Mouse (Mus musculus) ES-Bruce4 (cell line): ENCODE measurements at regions not wholly inside any gene's neighbourhood (a gene's known extent, or its start where the extent isn't known, plus 50 kb on each side); places are given as distances from the start of the nearest gene placed in this dataset.
"Not testable (repeated sequence)": the region's sequence is repeated elsewhere in the genome, so short reads cannot be mapped to it uniquely, and the experiment has no call there.

Source experiments
- H3K27ac ChIP-seq: 2 replicates; pipeline ENCODE4 v1.5.1; 2012; ENCODE audit warnings: low read length, inconsistent platforms; ENCODE audit not compliant: insufficient read depth
- H3K27me3 ChIP-seq: 2 replicates; pipeline ENCODE4 v1.6.1; 2012; ENCODE audit warnings: mild to moderate bottlenecking, low read length, inconsistent platforms; ENCODE audit not compliant: control insufficient read depth, poor library complexity, insufficient read depth, severe bottlenecking
- H3K36me3 ChIP-seq: 2 replicates; pipeline ENCODE4 v1.6.1; 2012; ENCODE audit warnings: inconsistent platforms, mild to moderate bottlenecking, low read length, moderate library complexity; ENCODE audit not compliant: control insufficient read depth, poor library complexity, insufficient read depth, severe bottlenecking
- H3K4me1 ChIP-seq: one replicate; pipeline ENCODE4 v1.8.1; 2011; ENCODE audit warnings: low read length; ENCODE audit not compliant: control insufficient read depth, insufficient read depth
- H3K4me3 ChIP-seq: 2 replicates; pipeline ENCODE4 v1.5.1; 2011; ENCODE audit warnings: low read depth, mild to moderate bottlenecking, low read length
- H3K9ac ChIP-seq: 2 replicates; pipeline ENCODE4 v1.6.1; 2012; ENCODE audit warnings: low read depth, mild to moderate bottlenecking, inconsistent platforms; ENCODE audit not compliant: poor library complexity, severe bottlenecking
- H3K9me3 ChIP-seq: replicated peaks from 2 replicates; pipeline ENCODE4 v1.6.1; 2012; ENCODE audit warnings: mild to moderate bottlenecking, low read length, inconsistent platforms; ENCODE audit not compliant: control insufficient read depth, poor library complexity, insufficient read depth, severe bottlenecking
- CTCF ChIP-seq: IDR thresholded peaks from one replicate; pipeline ENCODE4 v1.8.1; 2011; ENCODE audit warnings: low read depth, low read length
- EP300 ChIP-seq: IDR thresholded peaks from 2 replicates; pipeline ENCODE4 v1.6.1; 2011; ENCODE audit warnings: low read depth, low read length; ENCODE audit not compliant: insufficient read depth
- POLR2A ChIP-seq: IDR thresholded peaks from one replicate; pipeline ENCODE4 v1.8.1; 2011; ENCODE audit warnings: low read length; ENCODE audit not compliant: insufficient read depth

GRCm38 (mm10) chr17:50346451-50347192 is 53.2 kb upstream of the Dazl start:
- no peaks in the 10 kb centered on the region for H3K9me3 ChIP-seq
- no peak overlapping the region for H3K4me3 ChIP-seq
- no peak for TF ChIP-seq POLR2A
- no peak for TF ChIP-seq CTCF
- TF ChIP-seq EP300: no peak
- no peaks in the 10 kb centered on the region for H3K27me3 ChIP-seq
- no peaks in the 10 kb centered on the region for H3K4me1 ChIP-seq
- H3K27ac ChIP-seq: no peak overlapping the region
- H3K36me3 ChIP-seq: no peaks in the 10 kb centered on the region
- H3K9ac ChIP-seq: no peak overlapping the region

- not testable (repeated sequence) for H3K4me1 ChIP-seq, H3K27me3 ChIP-seq, H3K4me3 ChIP-seq, H3K9ac ChIP-seq, H3K9me3 ChIP-seq, H3K36me3 ChIP-seq, H3K27ac ChIP-seq
Observed at GRCm38 (mm10) chr17:50353818-50354217, 60.4 kb upstream of the Dazl start.

- H3K4me1 ChIP-seq: no peaks in the 10 kb centered on the region
- H3K9me3 ChIP-seq: no peaks in the 10 kb centered on the region
- TF ChIP-seq CTCF (no peak), POLR2A (no peak), EP300 (no peak)
- no peak overlapping the region for H3K27ac ChIP-seq
- H3K27me3 ChIP-seq: no peaks in the 10 kb centered on the region; the same call in none of the 2 replicates
- H3K4me3 ChIP-seq: no peak overlapping the region
- no peaks in the 10 kb centered on the region for H3K36me3 ChIP-seq
- no peak overlapping the region for H3K9ac ChIP-seq
Observed at GRCm38 (mm10) chr17:50354357-50354756, 60.9 kb upstream of the Dazl start.

GRCm38 (mm10) chr17:50361657-50362233 is 68.3 kb upstream of the Dazl start:
- H3K9ac ChIP-seq: no peak overlapping the region
- H3K4me1 ChIP-seq: no peaks in the 10 kb centered on the region
- H3K27ac ChIP-seq: no peak overlapping the region
- H3K27me3 ChIP-seq: no peaks in the 10 kb centered on the region
- no peak for TF ChIP-seq POLR2A
- no peak for TF ChIP-seq EP300
- TF ChIP-seq CTCF: no peak
- no peaks in the 10 kb centered on the region for H3K9me3 ChIP-seq
- H3K4me3 ChIP-seq: no peak overlapping the region
- H3K36me3 ChIP-seq: no peaks in the 10 kb centered on the region

- H3K27me3 ChIP-seq: no peaks in the 10 kb centered on the region
- H3K9ac ChIP-seq: no peak overlapping the region
- no peak overlapping the region for H3K4me3 ChIP-seq
- H3K36me3 ChIP-seq: no peaks in the 10 kb centered on the region
- H3K9me3 ChIP-seq: no peaks in the 10 kb centered on the region
- no peak overlapping the region for H3K27ac ChIP-seq
- H3K4me1 ChIP-seq: no peaks in the 10 kb centered on the region
- TF ChIP-seq EP300 (no peak), POLR2A (no peak), CTCF (no peak)
Observed at GRCm38 (mm10) chr17:50365396-50365795, 72.0 kb upstream of the Dazl start.

- Histone ChIP-seq H3K9me3 (no peaks in the 10 kb centered on the region), H3K27ac (no peak overlapping the region), H3K27me3 (no peaks in the 10 kb centered on the region), H3K9ac (no peak overlapping the region), H3K4me1 (no peaks in the 10 kb centered on the region), H3K4me3 (no peak overlapping the region), H3K36me3 (no peaks in the 10 kb centered on the region)
- TF ChIP-seq CTCF (no peak), EP300 (no peak), POLR2A (no peak)
Observed at GRCm38 (mm10) chr17:50366181-50366580, 72.7 kb upstream of the Dazl start.
